Mouse (Mus musculus) embryonic fibroblast, embryonic 13.5 days (primary cell): ENCODE measurements around the gene Tspan18. TPM values are rescaled to one million over a fixed set of nuclear protein-coding genes. Genes with fewer than 3 reads are reported as not detected.

Experiments
- H3K27ac ChIP-seq: 2 replicates; pipeline ENCODE4 v1.5.1; 2012; ENCODE audit warnings: low read length, control low read depth, inconsistent platforms; ENCODE audit not compliant: insufficient read depth
- H3K4me1 ChIP-seq: 2 replicates; pipeline ENCODE4 v1.6.1; 2011; ENCODE audit warnings: low read length; ENCODE audit not compliant: control insufficient read depth, insufficient read depth
- H3K4me3 ChIP-seq: 2 replicates; pipeline ENCODE4 v1.5.1; 2011; ENCODE audit warnings: mild to moderate bottlenecking, control low read depth, low read length; ENCODE audit not compliant: insufficient read depth
- CTCF ChIP-seq: IDR thresholded peaks from 2 replicates; pipeline ENCODE4 v1.5.1; 2011; ENCODE audit warnings: mild to moderate bottlenecking, control low read depth, low read length, moderate library complexity, borderline replicate concordance; ENCODE audit not compliant: insufficient read depth
- POLR2A ChIP-seq: IDR thresholded peaks from 2 replicates; pipeline ENCODE4 v1.6.1; 2011; ENCODE audit warnings: low read depth, mild to moderate bottlenecking, control low read depth, low read length, moderate library complexity
- polyA plus RNA-seq: library from polyadenylated mRNA; stranded (reverse); fragments of >200 nt; gene quantifications from 2 replicates; pipeline ENCODE4 v1.2.4, GENCODE M21; 2011; ENCODE audit warnings: low read depth; ENCODE audit not compliant: missing spikeins, insufficient read length

Gene Tspan18
- polyA plus RNA-seq, 1 experiment, result 11.5 TPM

DNA sequence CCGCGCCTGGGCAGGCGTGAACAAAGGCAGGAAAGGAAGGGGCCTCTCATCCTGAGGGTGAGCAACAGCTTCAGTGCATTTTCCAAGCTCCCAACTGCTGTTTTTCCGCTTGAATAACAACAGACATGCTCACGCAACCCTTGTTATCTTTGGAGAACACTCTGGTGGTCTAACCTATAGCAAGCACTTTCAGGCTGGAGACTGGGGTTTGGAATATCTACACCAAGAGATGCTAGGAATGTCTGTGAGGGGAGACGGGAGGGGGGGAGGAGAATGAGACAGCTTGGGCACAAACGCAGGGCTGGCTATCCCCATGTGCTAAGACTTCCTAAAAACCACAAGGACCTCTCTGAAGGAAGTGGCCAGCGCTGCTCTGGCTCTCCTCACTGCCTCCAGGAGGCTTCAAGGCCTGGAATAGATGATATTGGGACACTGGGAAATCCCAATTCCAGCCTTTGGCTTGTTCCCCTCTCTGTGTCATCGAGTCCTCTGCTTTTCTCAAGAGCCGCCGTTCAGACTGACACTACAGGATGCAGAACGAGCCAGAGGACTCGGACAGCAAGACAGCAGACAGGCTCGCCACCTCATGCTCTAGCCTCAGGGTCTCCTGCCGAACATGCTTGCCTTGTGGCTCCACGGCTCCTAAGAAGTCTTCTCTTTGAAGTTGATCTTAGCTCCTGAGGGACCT, 30.6 kb downstream of the Tspan18 start:
- Histone ChIP-seq H3K4me3 (no peak overlapping the region), H3K4me1 (no peaks in the 10 kb centered on the region), H3K27ac (0 out of 2 replicates have a peak overlapping the region, but pooled peaks have one; percentile 11)
- TF ChIP-seq CTCF, result no peak
- TF ChIP-seq POLR2A, result no peak

DNA sequence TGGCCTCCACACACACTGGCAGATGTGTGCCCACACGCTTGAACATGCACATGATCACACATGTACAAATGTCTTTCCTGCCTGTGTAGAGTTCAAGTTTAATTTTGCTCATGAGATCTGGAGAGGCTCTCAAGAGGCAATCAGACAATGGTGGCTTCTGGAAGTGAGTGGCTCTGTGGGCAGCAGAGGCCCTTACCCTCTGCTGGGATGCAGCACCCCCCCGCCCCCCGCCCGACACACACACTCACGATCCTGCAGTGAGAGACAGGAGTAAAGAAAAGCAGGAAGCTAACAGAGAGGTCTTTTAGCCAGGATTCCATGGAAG, 31.1 kb downstream of the Tspan18 start:
- TF ChIP-seq CTCF, result no peak
- TF ChIP-seq POLR2A, result no peak
- Histone ChIP-seq H3K4me1 (no peaks in the 10 kb centered on the region), H3K4me3 (no peak overlapping the region), H3K27ac (no peak overlapping the region)

GRCm38 (mm10) chr2:93297656-93298055, 36.6 kb downstream of the Tspan18 start:
- TF ChIP-seq CTCF (no peak), POLR2A (no peak)
- H3K4me1 ChIP-seq, result 0 out of 2 replicates have a peak, but pooled peaks cover 2% of the 10 kb centered on the region
- H3K27ac ChIP-seq, result no peak overlapping the region
- no peak overlapping the region for H3K4me3 ChIP-seq

DNA sequence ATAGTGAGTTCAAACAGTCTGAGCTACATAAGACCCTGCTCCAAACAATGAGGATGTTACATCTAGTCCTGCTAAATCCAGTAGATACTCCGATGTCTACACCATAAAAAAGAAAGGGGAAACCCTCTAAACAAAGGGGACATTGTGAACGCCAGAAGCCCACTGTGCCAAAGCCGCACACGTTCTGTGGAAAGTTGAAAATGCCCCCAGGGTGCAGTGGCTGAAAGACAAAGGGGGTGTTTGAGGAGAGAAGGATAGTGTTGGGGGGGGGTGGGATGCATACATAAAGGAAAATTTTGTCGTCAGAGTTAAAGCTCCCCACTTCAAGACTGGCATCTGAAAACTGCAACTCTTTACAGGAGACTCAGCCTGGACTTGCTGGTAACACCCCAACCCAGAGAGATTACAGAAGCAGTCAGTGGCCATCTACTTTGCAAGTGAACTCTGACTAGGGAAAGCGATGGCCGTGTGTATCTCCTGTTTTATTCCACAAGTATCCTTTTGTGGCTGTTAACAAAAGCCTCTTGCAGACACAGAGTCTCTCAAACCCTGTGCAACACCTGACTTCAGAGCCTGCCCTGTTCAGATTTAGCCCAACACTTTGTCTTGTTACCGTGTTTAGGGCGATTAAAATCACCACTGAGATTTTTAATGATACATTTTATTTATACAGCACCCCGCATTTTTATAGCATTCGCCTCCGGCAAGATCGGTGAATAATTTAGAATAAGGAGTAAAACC, 42.9 kb downstream of the Tspan18 start:
- no peak for TF ChIP-seq POLR2A
- no peak for TF ChIP-seq CTCF
- H3K27ac ChIP-seq, result no peak overlapping the region
- H3K4me1 ChIP-seq, result no peaks in the 10 kb centered on the region
- H3K4me3 ChIP-seq, result no peak overlapping the region

DNA sequence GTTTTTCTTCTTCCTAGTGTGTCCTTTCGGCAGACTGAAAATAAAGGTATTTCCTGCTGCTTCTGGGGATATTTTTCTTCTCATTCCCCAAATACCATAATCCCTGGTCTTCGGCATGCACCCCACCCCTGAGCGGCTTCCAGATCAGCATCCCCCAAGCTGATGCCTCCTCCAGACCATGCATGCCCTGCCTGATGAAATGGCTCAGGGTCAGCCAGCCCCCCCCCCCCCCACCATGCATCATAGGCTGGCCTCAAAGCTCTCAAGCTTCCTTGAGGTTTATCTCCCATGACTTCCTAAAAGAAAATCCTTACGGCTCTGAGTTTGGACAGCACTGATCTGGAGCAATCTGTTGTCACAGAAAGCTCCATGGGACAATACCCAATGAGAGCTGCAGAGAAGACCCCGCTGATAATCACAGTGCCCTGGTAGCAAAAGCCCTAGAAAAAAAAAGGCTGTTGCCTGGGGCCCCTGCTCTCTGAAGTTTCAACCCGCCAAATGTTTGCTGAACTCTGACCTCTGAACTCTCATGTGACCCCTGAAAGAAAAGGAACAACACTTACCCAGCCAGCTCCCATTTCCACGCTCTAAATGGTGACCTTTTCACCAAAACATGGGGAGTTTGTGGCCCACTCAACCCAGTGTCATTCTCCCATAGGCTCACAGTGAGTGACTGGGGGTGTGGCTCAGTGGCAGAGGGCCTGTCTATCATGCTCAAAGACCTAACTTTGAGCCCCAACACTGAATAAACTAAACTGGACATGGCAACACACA, 43.8 kb downstream of the Tspan18 start:
- no peak overlapping the region for H3K27ac ChIP-seq
- H3K4me1 ChIP-seq, result no peaks in the 10 kb centered on the region
- H3K4me3 ChIP-seq, result no peak overlapping the region
- TF ChIP-seq POLR2A (no peak), CTCF (no peak)

- H3K27ac ChIP-seq, result no peak overlapping the region
- H3K4me3 ChIP-seq, result no peak overlapping the region
- TF ChIP-seq POLR2A (no peak), CTCF (no peak)
- H3K4me1 ChIP-seq, result peaks cover 4% of the 10 kb centered on the region; the same call in 1 of the 2 replicates
These were observed 45.1 kb downstream of the Tspan18 start for GRCm38 (mm10) chr2:93289161-93289560.

- Histone ChIP-seq H3K4me3 (no peak overlapping the region), H3K27ac (no peak overlapping the region), H3K4me1 (peaks cover 4% of the 10 kb centered on the region; the same call in 1 of the 2 replicates)
- TF ChIP-seq CTCF (no peak), POLR2A (no peak)
These were observed 47.0 kb downstream of the Tspan18 start for GRCm38 (mm10) chr2:93287348-93287747.

DNA sequence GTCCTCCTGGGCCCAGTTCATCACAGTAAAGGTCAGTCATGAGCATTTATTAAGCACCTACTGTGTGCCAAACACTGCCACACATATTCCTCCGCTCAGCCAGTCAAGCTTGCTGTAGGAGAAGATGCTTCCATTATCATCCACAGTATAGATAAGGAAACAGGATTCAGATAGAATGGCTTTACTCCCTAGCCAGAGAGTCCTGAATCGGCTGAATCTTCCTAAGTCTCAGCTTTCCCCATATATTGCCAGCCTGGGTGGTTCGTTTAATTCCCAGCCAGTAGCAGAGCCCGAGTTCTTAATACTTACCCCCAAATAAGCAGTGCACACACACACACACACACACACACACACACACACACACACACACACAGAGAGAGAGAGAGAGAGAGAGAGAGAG, 47.6 kb downstream of the Tspan18 start:
- TF ChIP-seq POLR2A (no peak), CTCF (no peak)
- H3K27ac ChIP-seq, result no peak overlapping the region
- H3K4me1 ChIP-seq, result peaks cover 4% of the 10 kb centered on the region; the same call in 1 of the 2 replicates
- H3K4me3 ChIP-seq, result no peak overlapping the region

- H3K4me1 ChIP-seq, result peaks cover 4% of the 10 kb centered on the region; the same call in 1 of the 2 replicates
- H3K27ac ChIP-seq, result no peak overlapping the region
- TF ChIP-seq POLR2A (no peak), CTCF (no peak)
These were observed 48.0 kb downstream of the Tspan18 start for GRCm38 (mm10) chr2:93286321-93286720.

GRCm38 (mm10) chr2:93285842-93286241, 48.5 kb downstream of the Tspan18 start:
- no peak overlapping the region for H3K27ac ChIP-seq
- no peak for TF ChIP-seq POLR2A
- no peak for TF ChIP-seq CTCF
- H3K4me1 ChIP-seq, result peaks cover 4% of the 10 kb centered on the region; the same call in 1 of the 2 replicates
- H3K4me3 ChIP-seq, result no peak overlapping the region

More at GRCm38 (mm10) chr2:93286321-93286720, 48.0 kb downstream of the Tspan18 start:
- H3K4me3 ChIP-seq, result no peak overlapping the region
